Mouse (Mus musculus) kidney, postnatal 14 days (tissue): ENCODE results near the gene Kcnh5.
A peak's percentile ranks its signal among the peaks of the same experiment; 100 is the strongest.

Experiments
- DNase-seq: peaks from one replicate; pipeline ENCODE4 v3.0.0; 2022; ENCODE audit warnings: mixed read lengths

Kcnh5 gene

DNA sequence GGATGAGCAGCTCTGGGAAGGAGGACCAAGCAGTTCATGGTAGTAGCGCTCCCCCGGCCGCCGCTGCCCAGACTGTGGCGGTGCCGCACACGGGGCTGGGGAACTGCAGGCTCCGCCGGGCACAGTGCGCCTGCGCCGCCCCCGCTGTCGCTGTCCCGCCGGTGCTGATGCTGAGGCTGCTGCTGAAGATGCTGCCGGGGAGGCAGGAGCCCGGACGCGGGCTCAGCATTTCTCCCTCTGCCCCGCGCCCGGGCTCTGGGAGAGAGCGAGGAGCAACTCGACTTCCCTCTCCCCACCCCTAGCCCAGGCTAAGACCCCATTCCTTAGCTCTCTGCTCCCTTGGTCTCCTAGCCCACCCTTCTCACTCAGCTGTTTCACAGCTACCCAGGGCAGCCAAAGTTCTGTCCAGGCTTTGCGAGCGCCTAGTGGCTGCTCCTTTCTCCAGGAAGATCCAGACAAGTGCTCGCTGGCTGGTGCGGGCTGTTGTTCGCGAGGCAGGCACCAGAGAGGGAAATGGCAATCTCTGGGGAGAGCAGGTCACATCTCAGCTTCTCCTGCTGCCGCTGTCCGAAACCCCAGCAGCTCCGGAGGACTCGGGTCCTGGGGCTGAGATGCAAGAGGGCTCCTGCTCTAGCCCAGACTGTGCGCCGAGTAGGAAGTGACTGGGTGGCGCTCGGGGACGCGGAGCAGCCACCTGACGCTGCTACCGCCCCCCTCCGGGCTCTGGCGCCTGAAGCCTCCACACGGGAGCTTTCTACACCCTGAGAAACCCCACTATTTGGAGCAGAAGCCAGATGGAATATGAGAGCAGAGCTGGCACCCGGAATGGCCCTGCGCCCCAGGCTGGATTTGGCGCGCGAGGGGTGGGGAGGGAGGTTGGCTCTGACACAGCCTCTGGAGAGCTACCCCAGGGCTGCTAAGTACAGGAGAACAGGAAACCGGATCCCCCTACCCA lies at the start of gene Kcnh5:
Kcnh5 (minus strand) TSS at position 642 of the 955 bp plus-strand sequence.
- DNase-seq = no peak

- no peak for DNase-seq
These were observed 46.8 kb upstream of the Kcnh5 start for GRCm38 (mm10) chr12:75223966-75224365.

GRCm38 (mm10) chr12:75189413-75189812 lies 12.3 kb upstream of the Kcnh5 start:
- DNase-seq = no peak

DNA sequence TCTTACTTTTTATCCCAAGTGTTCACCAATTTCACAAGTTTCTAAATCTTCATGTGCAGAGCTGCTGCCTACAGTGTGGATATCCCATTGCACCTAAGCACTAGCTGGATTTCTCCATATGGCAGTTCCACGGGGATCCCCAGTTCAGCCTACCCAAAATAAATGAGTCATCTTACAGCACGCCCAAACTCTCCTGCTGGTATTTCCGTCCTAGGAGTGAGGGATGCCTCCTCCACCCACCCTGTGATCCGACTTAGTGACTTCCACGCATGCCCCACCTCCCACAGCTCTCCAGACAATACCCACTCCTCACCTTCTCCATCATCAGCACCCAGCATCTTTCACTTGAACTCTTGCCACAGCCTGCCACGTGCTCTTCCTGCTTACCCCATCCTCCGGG lies 5.5 kb upstream of the Kcnh5 start:
- no peak for DNase-seq

- no peak for DNase-seq
These were observed 2.4 kb upstream of the Kcnh5 start for GRCm38 (mm10) chr12:75179491-75179890.

DNA sequence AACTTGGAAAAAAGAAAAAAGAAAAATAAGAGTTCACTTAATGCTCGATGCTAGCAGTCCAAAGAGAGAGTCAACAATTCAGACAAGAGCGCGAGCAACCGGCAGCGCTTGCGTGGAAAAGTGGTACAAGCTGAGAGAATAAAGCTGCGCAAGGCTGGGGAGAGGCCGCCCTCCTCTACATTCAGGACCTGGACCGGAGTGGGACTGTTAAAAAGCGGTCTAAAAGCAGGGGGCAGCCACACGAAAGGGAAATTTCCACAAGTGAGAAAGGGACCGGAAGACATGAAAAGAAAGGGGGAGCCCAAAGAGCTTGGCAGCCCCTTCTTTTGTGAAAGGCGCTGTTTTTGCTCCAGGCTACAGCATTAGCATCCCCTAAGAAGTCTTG lies 506 bp upstream of the Kcnh5 start:
- DNase-seq = no peak

DNA sequence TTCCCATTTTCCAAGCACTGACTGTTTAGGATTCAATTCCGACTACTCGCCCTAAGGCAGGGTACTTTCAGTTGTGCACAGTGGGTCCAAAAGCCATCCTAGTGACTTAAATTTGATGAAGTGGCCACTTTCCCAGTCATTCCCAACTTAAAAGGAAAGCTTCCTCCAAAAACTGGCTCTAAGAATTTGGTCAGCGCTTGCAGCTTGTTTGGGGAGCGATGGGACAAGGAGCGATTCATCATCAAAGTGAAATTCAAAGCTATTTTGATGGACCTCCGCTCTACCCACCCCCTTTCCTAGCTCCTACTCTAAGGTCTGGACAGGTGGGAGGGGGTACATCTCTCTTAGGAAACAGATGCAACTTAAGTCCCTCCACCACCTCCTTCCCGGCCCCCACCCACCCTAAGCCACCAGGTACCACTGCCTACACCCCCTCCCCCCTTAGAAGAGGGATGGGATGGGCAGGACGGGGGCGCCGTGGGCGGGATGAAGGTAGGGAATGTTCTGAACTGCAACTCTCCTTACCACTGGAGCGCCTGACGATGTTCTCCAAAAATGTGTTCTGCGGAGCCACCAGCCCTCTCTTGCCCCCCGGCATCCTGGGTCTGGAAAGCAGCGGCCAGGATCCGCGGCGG lies 1.1 kb downstream of the Kcnh5 start:
- DNase-seq = no peak

DNA sequence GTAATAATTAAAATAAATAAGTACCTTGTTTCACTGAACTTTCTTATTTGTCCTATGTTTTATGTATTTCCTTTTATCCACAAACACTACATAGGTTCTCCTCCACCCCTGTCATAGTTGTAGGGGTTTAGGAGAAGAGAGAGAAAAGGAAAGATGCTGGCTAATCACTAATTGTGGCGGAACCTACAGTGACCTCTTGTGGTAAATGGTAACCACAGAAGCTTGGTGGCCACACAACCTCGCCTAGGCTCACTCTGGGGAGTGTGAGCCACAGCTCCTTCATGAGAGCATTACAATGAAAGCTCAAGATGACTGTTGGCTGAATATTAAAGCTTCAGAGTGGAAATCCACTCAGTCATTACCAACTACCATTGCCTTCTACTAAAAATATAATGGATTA lies 6.2 kb downstream of the Kcnh5 start:
- peak; percentile 9 for DNase-seq

DNA sequence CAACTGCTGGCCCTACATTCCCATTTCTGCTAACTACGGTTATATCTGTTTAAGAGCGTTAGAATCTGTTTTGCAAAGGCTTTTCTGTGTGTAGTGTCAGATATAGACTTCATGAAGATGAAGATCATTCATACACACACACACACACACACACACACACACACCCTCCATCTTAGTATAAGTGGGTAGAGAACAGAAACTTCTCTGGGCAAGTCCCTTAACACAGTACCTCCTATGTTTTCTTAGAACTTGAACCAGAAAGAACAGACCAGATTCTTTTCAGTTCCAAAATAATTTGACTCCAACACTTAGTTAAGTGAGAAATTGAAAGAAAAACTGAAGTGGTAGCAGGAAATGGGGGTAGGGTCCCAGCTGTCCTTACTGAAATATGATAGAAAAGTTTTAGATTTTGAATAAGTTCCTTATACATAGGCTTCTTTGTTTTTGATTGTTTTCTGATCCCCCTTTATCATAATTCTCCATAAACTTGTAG lies 24.0 kb downstream of the Kcnh5 start:
- DNase-seq = no peak

DNA sequence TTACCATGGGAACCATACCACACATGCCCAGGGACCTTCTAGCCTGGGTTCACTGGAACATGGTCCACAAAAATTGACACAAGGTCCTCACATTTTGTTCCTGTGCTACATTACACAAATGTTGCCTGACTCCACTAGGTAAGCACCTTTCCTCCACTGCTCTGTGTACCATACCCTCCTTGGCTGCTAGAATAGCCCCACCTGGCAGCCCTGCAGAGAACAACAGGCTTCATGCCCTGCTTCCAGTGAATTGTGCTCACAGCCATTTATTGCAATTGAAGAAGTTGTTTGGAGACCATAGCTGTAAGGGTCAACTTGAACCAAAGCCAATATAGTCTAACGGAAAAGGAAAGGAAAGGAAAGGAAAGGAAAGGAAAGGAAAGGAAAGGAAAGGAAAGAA lies 37.3 kb downstream of the Kcnh5 start:
- no peak for DNase-seq

DNA sequence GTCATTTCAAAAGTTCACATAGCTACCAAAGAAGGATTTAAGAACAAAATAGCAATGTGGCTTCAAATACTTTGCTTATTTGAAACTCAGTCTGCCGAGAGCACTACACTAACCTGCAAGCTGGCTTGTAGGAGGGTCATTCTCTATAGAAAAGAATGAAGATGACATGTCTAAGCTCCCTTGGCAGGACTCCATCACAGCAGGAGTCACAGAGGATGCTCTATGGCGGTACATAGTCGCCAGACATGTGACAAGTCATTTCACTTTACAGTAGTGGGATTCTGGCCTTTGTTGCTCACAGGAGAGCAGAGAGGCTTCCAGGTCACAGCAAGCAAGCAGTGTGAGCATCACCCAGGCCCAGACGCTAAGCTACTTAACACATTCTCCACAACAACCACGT lies 85.2 kb downstream of the Kcnh5 start:
- no peak for DNase-seq

- DNase-seq = no peak
These were observed 86.2 kb downstream of the Kcnh5 start for GRCm38 (mm10) chr12:75090957-75091356.

- DNase-seq = peak; percentile 2
These were observed 100.0 kb downstream of the Kcnh5 start for GRCm38 (mm10) chr12:75077175-75077574.

DNA sequence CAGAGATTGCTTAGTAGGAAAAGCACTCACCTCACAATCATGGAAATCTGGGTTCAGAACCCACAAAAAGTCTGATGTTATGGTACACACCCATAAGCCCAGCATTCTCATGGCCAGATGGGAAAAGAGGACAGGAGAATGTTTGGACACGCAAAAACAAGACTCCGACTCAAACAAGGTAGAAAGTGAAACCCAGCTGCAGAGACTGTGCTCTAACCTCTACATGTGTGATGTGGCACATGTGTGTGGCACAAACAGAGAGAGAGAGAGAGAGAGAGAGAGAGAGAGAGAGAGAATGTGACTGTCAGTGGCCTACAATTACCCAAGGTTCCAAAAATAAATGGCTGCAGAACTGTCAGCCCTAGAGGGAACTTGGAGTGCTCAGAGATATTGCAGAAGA lies 106.1 kb downstream of the Kcnh5 start:
- DNase-seq = no peak

GRCm38 (mm10) chr12:75062571-75062970 lies 114.6 kb downstream of the Kcnh5 start:
- DNase-seq = no peak

DNA sequence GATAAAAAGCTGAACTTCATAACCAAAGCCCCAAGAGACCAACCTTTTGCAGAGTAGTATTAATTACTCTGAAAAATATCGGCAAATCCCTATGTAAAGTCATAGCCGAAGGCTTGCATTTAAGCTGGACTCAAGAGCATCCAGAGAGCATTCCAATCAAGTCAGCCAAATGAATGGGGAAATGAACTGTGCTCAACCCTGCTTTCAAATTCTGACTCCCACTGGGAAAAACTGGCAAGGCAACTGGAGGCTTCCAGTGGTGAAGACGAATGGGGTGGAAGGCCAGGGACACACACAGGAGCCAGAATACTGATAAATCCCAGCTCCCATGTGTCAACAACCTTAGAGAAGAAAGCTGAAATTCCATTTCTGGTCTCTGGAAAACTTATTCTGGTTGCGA lies 115.4 kb downstream of the Kcnh5 start:
- no peak for DNase-seq

DNA sequence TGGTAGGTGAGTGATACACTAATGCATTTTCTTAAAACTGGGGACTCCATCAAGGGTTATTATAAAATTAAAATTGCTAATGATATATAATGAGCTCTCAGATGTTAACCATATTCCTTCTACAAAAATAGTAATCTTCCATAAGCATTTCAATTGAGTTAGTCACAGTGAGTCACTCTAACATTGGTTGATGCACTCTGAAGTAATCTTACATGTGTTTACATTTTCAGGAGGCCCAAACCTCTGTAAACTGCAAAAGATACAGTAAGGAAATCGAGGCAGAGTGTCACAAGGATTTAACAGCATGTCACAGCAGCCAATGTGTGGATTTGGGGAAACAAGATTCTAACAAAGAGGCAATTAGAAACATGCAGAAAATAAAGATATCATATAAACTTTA lies 123.4 kb downstream of the Kcnh5 start:
- no peak for DNase-seq

- no peak for DNase-seq
These were observed 140.4 kb downstream of the Kcnh5 start for GRCm38 (mm10) chr12:75036694-75037093.

DNA sequence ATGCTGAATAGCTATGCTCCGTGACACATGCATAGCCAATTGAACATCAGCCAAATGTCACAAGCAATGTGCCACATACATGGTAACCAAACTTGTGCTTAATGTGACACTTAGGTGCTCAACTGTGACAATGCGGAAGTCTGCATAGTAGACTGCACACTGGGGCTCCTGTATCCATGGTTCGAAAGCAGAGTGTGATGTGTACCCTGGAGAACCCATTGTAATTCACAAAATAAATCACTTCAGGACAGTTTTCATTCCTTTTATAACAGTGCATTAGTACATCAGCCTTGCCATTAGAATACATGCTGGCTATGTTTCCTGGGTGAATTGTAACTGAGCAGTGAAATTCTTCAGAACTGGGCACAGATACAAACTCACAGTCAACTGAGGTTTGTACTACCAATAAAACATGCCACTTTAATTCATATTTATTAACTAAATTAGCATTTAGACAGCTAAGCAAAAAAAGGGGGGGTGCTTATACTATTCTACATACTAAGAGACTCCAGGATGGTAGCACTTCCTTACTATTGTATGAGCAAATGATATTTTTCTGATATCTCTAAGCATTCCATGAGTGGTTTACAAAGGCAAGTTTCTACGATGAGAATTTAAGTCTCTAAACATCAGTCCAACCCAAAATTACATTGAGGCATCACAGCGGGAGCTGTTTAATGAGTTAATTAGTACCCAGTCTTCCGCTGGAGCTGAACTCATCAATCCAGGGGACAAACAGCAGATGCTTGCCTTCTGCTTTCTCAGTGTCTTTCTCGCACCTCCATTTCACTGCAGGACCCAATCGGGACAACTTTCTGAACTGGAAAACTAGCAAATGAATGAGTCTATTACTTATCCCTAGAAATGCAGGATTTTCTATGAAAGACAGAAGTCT lies 144.9 kb downstream of the Kcnh5 start:
- no peak for DNase-seq

DNA sequence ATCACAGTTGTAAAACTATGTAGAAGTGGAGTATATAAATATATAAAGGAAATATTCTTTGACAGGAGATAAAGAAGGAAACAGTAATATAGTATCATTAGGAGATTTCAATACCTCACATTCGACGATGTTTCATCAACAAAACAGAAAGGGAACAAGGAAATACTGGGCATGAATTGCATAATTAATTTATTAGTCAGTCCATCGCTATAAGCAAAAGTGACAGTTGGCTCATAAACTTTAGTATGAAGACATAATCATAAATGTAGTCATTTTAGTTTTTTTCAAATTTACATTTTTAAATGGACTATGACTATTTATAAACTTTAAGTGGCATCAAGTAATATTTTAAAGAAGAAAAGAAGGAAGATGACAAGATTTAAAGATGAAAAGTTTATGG lies 205.9 kb downstream of the Kcnh5 start:
- DNase-seq = no peak

DNA sequence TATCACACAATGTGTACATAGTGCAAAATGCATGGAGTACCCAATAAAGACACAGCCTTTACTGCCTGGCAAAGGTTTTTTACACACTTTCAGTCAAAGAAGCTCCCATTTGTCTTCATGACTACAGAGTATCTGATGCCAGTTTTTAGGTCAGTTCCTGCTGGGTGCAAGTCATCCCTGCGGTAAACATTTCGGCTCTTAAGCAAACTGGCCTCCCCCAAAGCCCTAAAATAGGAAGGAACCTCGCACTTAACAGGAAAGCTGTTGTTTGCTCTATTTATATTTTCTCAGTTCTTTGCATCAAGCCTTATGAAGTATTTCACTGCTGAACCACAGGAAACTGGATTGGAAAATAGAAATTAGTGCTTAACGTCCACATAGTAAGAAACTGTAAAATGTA lies 207.7 kb downstream of the Kcnh5 start:
- DNase-seq = no peak

- no peak for DNase-seq
These were observed 210.9 kb downstream of the Kcnh5 start for GRCm38 (mm10) chr12:74966266-74966665.

GRCm38 (mm10) chr12:74952661-74953060 lies 224.5 kb downstream of the Kcnh5 start:
- no peak for DNase-seq
